26 mouse cellular contexts compared by ENCODE assay signal in genomic region chr13:15641548-15641947, GRCm38 (mm10).
"Had no signal": no experiment of that assay in that cellular context is flagged by ENCODE, and none has a peak within 500 bp of the region (broad histone marks: within the 10 kb centered on the region; RNA-seq: fewer than 3 reads in every experiment).

No protein-coding gene starts in this region.

- DNase-seq: forebrain, postnatal 0 days; gastrocnemius, postnatal 14 days; gastrocnemius, postnatal 36 days; heart, adult 11 months; heart, adult 2 months; heart, postnatal 14 days; heart, postnatal 4 days; kidney, adult 18-20 months; kidney, adult 8-10 months; kidney, postnatal 10 days; kidney, postnatal 25 days; kidney, postnatal 4 days had no signal

- H3K4me3 ChIP-seq: heart, adult 2 months; heart, embryonic 13.5 days; heart, embryonic 15.5 days; hindbrain, embryonic 10.5 days; hindbrain, embryonic 12.5 days; intestine, embryonic 15.5 days; layer of hippocampus, adult 2 months; left cerebral cortex, adult 2 months; limb, embryonic 10.5 days; limb, embryonic 12.5 days had no signal

- H3K9ac ChIP-seq: forebrain, postnatal 0 days; heart, embryonic 13.5 days; heart, embryonic 15.5 days; hindbrain, embryonic 12.5 days; hindbrain, embryonic 14.5 days; intestine, embryonic 15.5 days; limb, embryonic 12.5 days had no signal

- H3K27me3 ChIP-seq: heart, embryonic 13.5 days; heart, embryonic 15.5 days; hindbrain, embryonic 12.5 days; intestine, embryonic 15.5 days; limb, embryonic 12.5 days had no signal

- H3K9me3 ChIP-seq: heart, embryonic 13.5 days; heart, embryonic 15.5 days; hindbrain, embryonic 10.5 days; hindbrain, embryonic 12.5 days; intestine, embryonic 15.5 days; limb, embryonic 10.5 days; limb, embryonic 12.5 days had no signal

- H3K4me2 ChIP-seq: heart, embryonic 11.5 days; heart, embryonic 13.5 days; heart, embryonic 15.5 days; hindbrain, embryonic 12.5 days; hindbrain, embryonic 14.5 days; intestine, embryonic 15.5 days; limb, embryonic 12.5 days had no signal

- ATAC-seq: hindbrain, embryonic 16.5 days; inflammation-experienced regulatory T-cells, adult 6 months; intestine, embryonic 15.5 days; intestine, postnatal 0 days had no signal

- H3K36me3 ChIP-seq: heart, embryonic 15.5 days; hindbrain, embryonic 12.5 days had no signal

- H3K4me1 ChIP-seq: heart, embryonic 15.5 days; hindbrain, embryonic 10.5 days; hindbrain, embryonic 12.5 days; intestine, embryonic 15.5 days; limb, embryonic 10.5 days; limb, embryonic 12.5 days had no signal

- H3K27ac ChIP-seq: heart, adult 2 months; heart, embryonic 13.5 days; heart, embryonic 15.5 days; hindbrain, embryonic 10.5 days; hindbrain, embryonic 12.5 days; hindbrain, embryonic 14.5 days; intestine, embryonic 15.5 days; layer of hippocampus, adult 2 months; left cerebral cortex, adult 2 months; limb, embryonic 10.5 days; limb, embryonic 12.5 days had no signal
